Mouse (Mus musculus): ENCODE measurements around the gene Ffar4. TPM values are rescaled to one million over a fixed set of nuclear protein-coding genes. Genes with fewer than 3 reads are reported as not detected.

The Ffar4 gene
- polyA plus RNA-seq, 1 experiment from 2014 or later, result 0.46 TPM

- H3K4me1 ChIP-seq (ENCODE audit: control insufficient read depth, insufficient read depth, low read depth, low read length), result no peaks in the 10 kb centered on the region
- no peaks in the 10 kb centered on the region for H3K36me3 ChIP-seq (ENCODE audit: control insufficient read depth, insufficient read depth, low read length)
- H3K27ac ChIP-seq (ENCODE audit: low read depth, low read length), result no peak overlapping the region
- WGBS, result 83% methylated on average over 4 of the region's 4 CpGs
- ATAC-seq, result no peak
- H3K4me2 ChIP-seq (ENCODE audit: low read length), result no peak overlapping the region
- no peaks in the 10 kb centered on the region for H3K27me3 ChIP-seq (replicated peaks; ENCODE audit: control insufficient read depth, insufficient read depth, low read length)
- H3K4me3 ChIP-seq (ENCODE audit: low read length), result no peak overlapping the region
- H3K9me3 ChIP-seq (ENCODE audit: control insufficient read depth, low read length), result no peaks in the 10 kb centered on the region
- no peak overlapping the region for H3K9ac ChIP-seq (ENCODE audit: low read depth, low read length)
Observed at GRCm38 (mm10) chr19:38143540-38144271, 46.8 kb downstream of the Ffar4 start.

GRCm38 (mm10) chr19:38156243-38156642 lies 59.4 kb downstream of the Ffar4 start:
- ATAC-seq, result no peak

GRCm38 (mm10) chr19:38161648-38162354 lies 64.9 kb downstream of the Ffar4 start:
- no peak overlapping the region for H3K27ac ChIP-seq (ENCODE audit: low read depth, low read length)
- no peak for ATAC-seq
- no peak overlapping the region for H3K9ac ChIP-seq (ENCODE audit: low read depth, low read length)
- no peaks in the 10 kb centered on the region for H3K36me3 ChIP-seq (ENCODE audit: control insufficient read depth, insufficient read depth, low read length)
- no peaks in the 10 kb centered on the region for H3K27me3 ChIP-seq (replicated peaks; ENCODE audit: control insufficient read depth, insufficient read depth, low read length)
- WGBS, result 95% methylated on average over 21 of the region's 21 CpGs
- no peaks in the 10 kb centered on the region for H3K4me1 ChIP-seq (ENCODE audit: control insufficient read depth, insufficient read depth, low read depth, low read length)
- H3K4me3 ChIP-seq (ENCODE audit: low read length), result no peak overlapping the region
- H3K9me3 ChIP-seq (ENCODE audit: control insufficient read depth, low read length), result no peaks in the 10 kb centered on the region
- no peak overlapping the region for H3K4me2 ChIP-seq (ENCODE audit: low read length)

More at GRCm38 (mm10) chr19:38156243-38156642, 59.4 kb downstream of the Ffar4 start:
- Histone ChIP-seq H3K27ac (ENCODE audit: low read depth, low read length) (no peak overlapping the region), H3K4me3 (ENCODE audit: low read length) (no peak overlapping the region), H3K27me3 (replicated peaks; ENCODE audit: control insufficient read depth, insufficient read depth, low read length) (no peaks in the 10 kb centered on the region), H3K4me1 (ENCODE audit: control insufficient read depth, insufficient read depth, low read depth, low read length) (no peaks in the 10 kb centered on the region), H3K9me3 (ENCODE audit: control insufficient read depth, low read length) (no peaks in the 10 kb centered on the region), H3K36me3 (ENCODE audit: control insufficient read depth, insufficient read depth, low read length) (no peaks in the 10 kb centered on the region), H3K9ac (ENCODE audit: low read depth, low read length) (no peak overlapping the region), H3K4me2 (ENCODE audit: low read length) (no peak overlapping the region)
- 97% methylated on average over 1 of the region's 1 CpGs for WGBS

Other genes starting within 250 kb of the Ffar4 start
- 1.6 and 2.8 TPM in 2 replicates for gene Myof, start 53.5 kb upstream of the Ffar4 start, polyA plus RNA-seq (2015; fragmentation: Nextera tagmentation; extraction: Ambion mirVana)
- gene Cep55, start 42.1 kb upstream of the Ffar4 start, polyA plus RNA-seq (2015; fragmentation: Nextera tagmentation; extraction: Ambion mirVana), result 5.4 and 6.5 TPM in 2 replicates
- 8.4 and 10.4 TPM in 2 replicates for gene Rbp4, start 28.2 kb downstream of the Ffar4 start, polyA plus RNA-seq (2015; fragmentation: Nextera tagmentation; extraction: Ambion mirVana)
- gene Pde6c, start 35.7 kb downstream of the Ffar4 start, polyA plus RNA-seq (2015; fragmentation: Nextera tagmentation; extraction: Ambion mirVana), result 0.24 and 0.34 TPM in 2 replicates
- 36.7 and 37.7 TPM in 2 replicates for gene Fra10ac1, start 127.1 kb downstream of the Ffar4 start, polyA plus RNA-seq (2015; fragmentation: Nextera tagmentation; extraction: Ambion mirVana)
- 22.5 and 23.1 TPM in 2 replicates for gene Lgi1, start 167.5 kb downstream of the Ffar4 start, polyA plus RNA-seq (2015; fragmentation: Nextera tagmentation; extraction: Ambion mirVana)

All from hindbrain, embryonic 16.5 days (tissue).